Mouse (Mus musculus) ovary, adult 18-20 months (tissue): ENCODE data around the gene Cel.

Source experiments
- DNase-seq: peaks from one replicate; pipeline ENCODE4 v3.0.0; 2022; ENCODE audit warnings: low spot score, mixed read lengths

Cel gene

DNA sequence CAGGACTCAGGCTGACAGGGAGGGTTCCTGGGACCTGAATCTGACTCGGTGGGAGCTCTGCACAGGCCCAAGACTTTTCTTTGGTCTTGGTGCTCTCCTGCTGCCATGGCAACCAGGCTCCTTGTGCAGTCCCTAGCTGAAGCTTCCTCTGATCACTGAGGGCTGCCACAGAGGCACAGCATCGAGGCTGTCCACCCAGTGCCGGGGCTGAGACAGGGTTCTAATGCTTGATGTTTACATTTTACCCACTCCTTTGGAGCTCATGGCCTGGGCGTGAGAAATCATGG lies 25.6 kb downstream of the Cel start:
- no peak for DNase-seq

DNA sequence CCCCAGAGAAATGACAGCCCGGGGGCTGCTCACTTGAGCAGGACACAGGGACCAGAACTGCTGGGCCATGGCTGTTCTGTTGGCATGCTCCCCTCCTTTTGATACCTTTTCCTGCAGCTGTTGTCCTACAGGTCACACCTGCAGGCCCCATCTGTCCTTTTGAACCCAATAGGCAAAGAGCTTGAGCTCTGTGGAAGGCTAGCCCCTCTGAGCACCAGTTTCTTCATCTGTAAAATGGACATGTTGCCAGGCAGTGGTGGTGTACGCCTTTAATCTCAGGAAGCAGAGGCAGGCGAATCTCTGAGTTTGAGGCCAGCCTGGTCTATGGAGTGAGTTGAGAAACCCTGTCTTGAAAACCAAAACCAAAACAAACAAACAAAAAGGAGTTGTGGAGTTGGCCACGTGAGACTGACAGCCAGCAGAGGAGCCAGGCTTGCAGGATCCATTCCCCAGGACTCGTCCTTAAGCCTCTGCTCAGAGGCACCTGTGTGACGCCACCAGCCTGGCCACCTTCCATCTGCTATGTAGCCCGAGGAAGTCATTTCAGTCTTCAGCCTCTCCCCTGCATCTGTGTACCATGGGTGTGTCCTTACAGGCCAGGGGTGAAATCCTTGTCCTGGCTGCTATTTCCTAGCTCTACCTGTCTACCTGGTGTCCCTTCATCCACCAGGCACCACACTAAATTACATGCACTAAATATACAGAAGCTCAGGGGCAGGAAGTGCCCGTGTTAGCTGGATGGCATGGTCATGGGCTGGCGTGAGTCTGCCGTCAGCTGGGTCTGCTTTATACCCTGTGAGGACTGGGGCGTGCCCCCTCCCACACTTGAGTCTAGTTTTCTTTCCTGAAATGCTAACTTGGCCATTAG lies 26.2 kb downstream of the Cel start:
- DNase-seq: no peak

DNA sequence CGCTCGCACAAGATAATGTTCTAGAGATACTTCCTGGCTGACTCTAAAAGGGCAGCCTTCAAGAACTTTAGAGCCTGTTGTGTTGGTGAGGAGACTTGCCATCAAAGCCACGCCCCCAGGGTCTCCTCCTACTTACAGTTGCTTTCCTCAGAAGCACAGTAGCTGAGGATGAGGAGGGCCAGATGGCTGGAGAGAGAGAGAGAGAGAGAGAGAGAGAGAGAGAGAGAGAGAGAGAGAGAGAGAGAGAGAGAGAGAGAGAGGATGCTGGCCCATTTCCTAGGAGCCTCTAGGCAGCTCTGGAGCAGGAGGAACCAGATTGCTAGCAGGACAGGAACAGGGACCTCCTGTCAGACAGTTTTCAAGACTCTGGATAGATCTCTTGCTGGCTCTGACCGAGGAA lies 27.0 kb downstream of the Cel start:
- no peak for DNase-seq

GRCm38 (mm10) chr2:28535650-28536049 lies 27.6 kb downstream of the Cel start:
- DNase-seq: no peak

GRCm38 (mm10) chr2:28535263-28535540 lies 28.0 kb downstream of the Cel start:
- DNase-seq: no peak

DNA sequence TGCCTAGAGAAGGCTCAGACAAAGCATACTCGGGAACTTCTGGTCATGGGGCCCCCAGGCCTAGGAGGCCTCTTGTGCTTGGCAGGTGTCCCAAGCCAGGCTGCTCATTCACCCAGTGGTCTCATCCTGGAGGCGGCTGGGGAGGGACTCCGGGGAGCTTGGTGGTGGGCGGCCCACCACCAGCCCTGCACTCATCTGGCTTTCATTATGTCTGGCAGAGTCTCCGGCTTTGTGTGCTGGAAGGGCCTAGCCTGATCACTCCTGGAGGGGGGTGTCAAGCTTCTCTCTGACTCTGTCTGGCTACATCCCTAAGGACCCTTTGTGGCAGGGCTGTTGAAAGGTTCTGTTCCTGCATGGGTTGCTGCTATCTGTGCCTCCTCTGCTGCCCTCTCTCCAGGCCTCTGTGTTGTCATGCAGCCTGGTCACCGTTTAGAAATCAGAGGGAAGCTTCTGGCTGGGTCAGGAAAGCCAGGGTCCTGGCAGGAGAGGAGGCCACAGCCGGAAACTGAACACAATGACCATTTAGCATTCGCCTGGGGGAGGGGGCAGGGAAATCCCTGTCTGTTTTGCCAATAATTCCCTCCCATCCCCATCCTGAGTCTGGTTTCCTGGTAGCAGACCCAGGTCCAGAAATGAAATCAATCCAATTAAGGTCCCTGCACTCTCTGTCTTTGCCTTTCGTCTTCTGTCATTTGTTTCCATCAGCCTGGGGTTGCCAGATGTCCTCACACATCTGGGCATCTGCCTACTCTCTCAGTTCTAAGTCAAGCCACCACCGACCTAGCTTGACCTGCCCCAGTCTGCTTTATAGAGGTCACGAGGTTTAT lies 28.6 kb downstream of the Cel start:
- no peak for DNase-seq

DNA sequence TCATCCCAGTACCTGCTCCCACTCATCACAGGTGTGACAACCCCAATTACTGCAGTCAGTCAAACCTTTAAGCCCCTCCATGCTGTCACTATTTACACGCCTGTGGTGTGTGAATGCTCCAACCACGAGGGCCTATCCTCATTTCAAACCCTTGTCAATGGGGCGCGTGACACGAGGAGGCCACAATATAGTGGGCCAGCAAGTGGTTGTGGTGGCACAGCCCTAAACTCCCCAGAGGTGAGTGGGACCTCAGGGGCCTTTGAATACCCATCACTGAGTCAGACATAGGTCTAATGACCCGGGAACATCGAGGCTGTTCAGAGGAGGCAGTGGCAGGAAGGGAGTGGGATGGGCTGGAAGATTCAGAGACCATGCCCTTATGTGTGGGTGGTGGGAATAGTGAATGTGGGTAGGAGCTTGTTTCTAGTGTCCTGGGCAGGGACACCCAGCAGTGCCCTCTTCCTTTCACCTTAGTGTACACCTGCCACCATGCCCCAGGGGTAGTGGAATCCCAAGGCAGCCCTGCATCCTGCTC lies 29.2 kb downstream of the Cel start:
- DNase-seq: no peak

DNA sequence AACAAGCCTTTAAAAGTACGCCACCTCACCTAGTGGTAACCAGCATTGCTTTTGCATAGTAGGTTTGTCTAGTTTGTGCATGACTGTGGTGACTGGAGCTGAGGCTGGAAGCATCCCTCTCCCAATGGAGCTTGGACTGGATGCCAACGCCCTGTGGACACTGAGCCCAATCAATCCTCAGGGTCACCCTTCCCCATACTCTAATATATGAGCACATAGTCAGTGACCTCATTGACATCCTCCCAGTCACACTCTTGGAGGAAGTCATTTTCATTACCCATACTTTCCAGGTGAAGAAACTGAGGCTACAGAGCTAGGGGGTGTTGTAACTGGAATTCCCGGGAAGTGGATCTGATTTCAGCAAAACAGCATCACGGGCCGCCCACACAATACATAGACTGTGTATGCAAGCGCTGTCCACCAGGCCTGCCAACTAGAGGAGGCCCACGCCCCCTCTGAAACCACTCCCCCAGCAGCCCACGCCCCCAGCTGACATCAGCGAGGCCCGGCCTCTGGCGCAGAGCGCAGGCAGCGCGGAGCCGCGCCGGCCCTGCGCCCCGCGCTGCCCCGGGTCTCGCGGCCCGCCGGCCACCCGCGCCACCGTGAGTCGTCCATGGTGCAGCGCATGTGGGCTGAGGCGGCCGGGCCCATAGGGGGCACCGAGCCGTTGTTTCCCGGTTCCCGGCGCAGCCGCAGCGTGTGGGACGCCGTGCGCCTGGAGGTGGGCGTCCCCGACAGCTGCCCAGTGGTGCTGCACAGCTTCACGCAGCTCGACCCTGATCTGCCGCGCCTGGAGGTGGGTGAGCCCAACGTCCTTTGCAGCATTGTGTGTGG lies 30.0 kb downstream of the Cel start:
- DNase-seq: peak; percentile 84

- no peak for DNase-seq
These were observed 32.9 kb downstream of the Cel start for GRCm38 (mm10) chr2:28530311-28530710.

DNA sequence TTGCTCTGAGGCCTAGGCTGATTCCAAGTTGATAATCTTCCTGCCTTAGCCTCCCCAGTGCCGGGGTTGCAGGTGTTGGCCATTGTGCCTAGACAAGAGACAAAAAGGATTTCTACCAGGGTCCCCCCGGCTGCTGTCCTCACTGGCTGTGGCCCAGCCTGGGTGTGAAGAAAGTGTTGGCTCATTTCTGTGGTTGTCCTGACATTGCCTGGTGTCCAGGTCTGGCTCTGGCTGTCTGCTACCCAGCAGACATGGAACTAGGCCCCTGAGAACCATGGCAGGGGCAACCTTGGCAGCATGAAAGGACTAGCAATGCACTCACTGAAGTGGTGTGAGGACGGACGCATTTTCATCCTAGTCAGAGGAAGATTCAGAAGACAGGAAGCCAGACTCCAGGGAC lies 33.3 kb downstream of the Cel start:
- DNase-seq: no peak

GRCm38 (mm10) chr2:28528354-28528730 lies 34.9 kb downstream of the Cel start:
- DNase-seq: no peak

- DNase-seq: no peak
These were observed 35.5 kb downstream of the Cel start for GRCm38 (mm10) chr2:28527436-28528353.

- DNase-seq: no peak
These were observed 37.0 kb downstream of the Cel start for GRCm38 (mm10) chr2:28525943-28526876.

GRCm38 (mm10) chr2:28525219-28525942 lies 37.8 kb downstream of the Cel start:
- DNase-seq: peak; percentile 60

DNA sequence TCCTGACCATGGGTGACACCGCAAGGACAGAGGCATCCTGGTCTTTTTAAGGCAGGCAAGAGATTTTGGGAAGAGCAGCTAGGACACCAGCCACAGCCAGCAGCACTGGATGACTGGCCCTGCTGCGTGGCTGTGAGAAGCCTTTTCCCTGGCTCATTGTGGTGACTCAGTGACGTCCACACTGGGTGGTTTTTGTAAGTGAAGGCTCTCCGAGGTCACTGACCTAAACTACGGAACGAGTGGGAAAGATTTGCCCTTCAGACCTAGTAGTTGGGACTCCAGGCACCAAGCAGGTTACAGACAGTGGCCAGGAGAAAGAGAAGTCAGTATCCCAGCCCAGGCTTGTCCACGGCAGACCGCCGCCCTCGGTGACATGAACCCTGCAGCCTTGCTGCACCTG lies 38.8 kb downstream of the Cel start:
- DNase-seq: no peak

DNA sequence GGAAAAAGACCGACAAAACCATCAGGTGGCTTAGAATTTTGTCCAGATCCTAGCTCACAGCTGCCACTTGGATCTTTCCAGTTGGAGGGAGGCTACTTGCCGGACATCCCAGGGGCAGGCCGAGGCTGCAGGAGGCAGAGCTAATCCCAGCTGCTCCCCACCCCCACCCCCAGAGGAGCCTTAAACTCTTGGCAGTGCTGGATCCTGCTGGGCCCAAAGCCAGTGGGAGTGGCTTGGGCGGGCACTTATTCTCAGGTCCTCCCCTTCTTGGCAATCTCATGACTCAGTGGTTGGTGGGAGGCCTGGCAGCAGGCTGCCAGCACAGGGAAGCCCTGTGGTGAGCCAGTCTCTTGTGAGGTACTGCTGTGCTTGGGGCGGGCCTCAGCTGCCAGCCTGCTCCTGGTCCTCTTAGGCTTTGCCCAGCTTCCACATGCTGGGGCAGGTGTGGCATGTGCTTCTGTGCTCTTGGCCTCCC lies 39.5 kb downstream of the Cel start:
- peak; percentile 84 for DNase-seq

DNA sequence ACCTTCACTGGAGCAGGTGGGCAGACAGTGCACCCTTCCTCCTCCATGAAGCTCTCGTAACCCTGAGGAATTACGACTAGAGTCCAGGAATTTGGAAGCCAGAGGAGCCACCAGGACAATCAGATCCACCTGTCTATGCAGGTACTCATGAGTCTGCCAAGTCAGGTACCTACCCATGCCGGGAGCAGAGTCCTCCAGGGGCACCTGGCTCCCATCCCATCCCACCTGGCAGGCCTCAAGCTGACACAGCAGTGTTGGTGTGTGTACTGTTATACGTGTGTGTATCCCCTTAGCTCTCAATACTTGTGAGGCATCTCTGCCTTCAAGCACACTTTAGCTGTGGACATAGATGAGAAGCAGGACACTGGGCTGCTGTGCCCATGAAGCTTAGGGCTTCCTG lies 41.0 kb downstream of the Cel start:
- DNase-seq: no peak

DNA sequence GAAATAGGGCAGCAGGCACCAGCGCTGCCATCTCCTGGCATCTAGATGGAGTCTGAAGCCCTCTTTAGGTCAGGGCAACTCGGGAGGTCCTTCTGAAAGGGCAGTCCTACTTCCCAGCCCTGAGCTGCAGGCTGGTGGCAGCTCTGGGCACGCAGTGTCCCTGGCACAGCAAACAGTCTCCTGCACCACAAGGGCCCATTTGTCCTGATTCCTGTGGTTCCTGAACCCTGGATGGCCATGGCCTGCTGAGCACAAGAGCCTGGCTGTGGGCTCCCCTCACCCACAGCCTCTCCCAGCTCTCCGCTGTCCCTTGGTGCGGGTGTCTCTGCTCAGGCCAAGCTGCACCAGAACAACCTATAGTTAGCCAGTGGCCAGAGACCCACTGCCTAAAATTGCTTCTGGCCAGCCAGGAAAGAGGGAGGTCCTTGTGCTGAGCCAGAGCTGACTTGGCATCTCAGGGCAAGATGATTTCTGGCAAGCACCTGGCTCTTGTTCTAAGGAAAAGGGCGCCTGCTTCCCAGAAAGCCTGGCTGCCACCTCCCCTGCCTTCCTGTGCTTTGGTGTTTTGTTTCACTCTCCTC lies 41.5 kb downstream of the Cel start:
- no peak for DNase-seq

DNA sequence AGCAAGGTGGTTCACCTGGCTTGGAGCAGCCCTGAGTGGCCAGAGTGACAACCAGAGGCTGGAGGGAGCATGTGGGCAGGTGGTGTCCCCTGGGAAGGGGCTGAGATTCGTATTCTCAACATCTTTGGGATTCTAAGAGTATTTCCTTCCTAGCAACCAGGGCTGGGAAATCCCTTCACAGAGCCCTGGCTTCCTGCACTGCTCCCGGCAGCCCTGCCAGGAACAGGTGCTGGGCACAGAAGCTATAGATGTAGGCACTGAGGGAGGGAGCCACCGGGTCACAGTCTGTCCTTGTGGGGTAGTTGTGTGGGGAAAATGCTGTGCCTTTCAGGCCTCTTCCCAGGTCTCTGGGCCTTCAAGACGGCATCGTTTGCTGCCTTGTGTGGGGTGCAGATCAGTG lies 42.6 kb downstream of the Cel start:
- no peak for DNase-seq
